Mouse (Mus musculus): ENCODE data around the gene Gm17606. TPM values are rescaled to one million over a fixed set of nuclear protein-coding genes. Genes with fewer than 3 reads are reported as not detected.
"Not testable (repeated sequence)": the region's sequence is repeated elsewhere in the genome, so short reads cannot be mapped to it uniquely, and the experiment has no call there.

Gm17606 gene
- polyA plus RNA-seq, 1 experiment: not detected

DNA sequence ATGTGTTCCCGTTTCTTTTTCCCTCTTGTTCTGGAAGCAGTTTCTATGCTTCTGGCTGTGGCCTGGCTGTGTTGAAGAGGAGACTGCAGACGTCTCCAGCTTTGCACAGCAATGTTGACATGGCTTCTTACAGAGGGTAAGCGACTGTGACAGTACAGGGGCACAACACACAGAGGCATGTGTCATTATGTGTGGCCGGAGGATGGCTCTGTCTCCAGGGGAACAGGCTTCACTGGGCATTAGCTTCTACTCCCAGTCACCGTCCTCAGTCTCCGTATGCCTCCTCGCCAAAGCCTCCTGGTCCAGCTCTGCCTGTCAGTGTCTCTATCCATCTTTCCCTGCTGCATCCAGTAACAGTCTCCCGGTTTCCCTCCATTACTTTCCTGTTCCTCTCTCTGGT is 33.5 kb upstream of the Gm17606 start:
- Histone ChIP-seq H3K79me2 (ENCODE audit: control insufficient read depth, insufficient read depth) (no peaks in the 10 kb centered on the region), H3K4me3 (no peak overlapping the region), H3K27me3 (ENCODE audit: control insufficient read depth, insufficient read depth, insufficient read length) (no peaks in the 10 kb centered on the region), H3K36me3 (ENCODE audit: control insufficient read depth, insufficient read depth) (peaks cover 5% of the 10 kb centered on the region), H3K4me2 (ENCODE audit: low read depth) (no peak overlapping the region), H3ac (ENCODE audit: control insufficient read depth, insufficient read length) (no peak overlapping the region)
- TF ChIP-seq USF1 (IDR thresholded peaks at IDR 0.05; ENCODE audit: low read depth): no peak
- TF ChIP-seq MYOD1 (IDR thresholded peaks at IDR 0.05; ENCODE audit: control insufficient read depth in 1 of 3, insufficient read length in 2 of 3, low read depth in 2 of 3): no peak
- no peak for TF ChIP-seq E2F4 (IDR thresholded peaks at IDR 0.05; ENCODE audit: insufficient read depth)
- TF ChIP-seq MAX (IDR thresholded peaks at IDR 0.05; ENCODE audit: low read depth): no peak
- TF ChIP-seq REST (IDR thresholded peaks at IDR 0.05; ENCODE audit: insufficient read depth, insufficient read length): no peak
- no peak for TF ChIP-seq POLR2A (IDR thresholded peaks at IDR 0.05; ENCODE audit: insufficient read length, low read depth)
- TF ChIP-seq SRF (IDR thresholded peaks at IDR 0.05; ENCODE audit: control insufficient read depth, insufficient read length, low read depth): no peak
- no peak for TF ChIP-seq CEBPB (IDR thresholded peaks at IDR 0.05; ENCODE audit: insufficient read depth, poor library complexity, severe bottlenecking)
- no peak for TF ChIP-seq TCF3 (IDR thresholded peaks at IDR 0.05; ENCODE audit: insufficient read length, low read depth)
- no peak for TF ChIP-seq TCF12 (IDR thresholded peaks at IDR 0.05; ENCODE audit: insufficient read depth, poor library complexity, severe bottlenecking)
- no peak for TF ChIP-seq MYOG (IDR thresholded peaks at IDR 0.05; ENCODE audit: control insufficient read depth in 1 of 3, insufficient read depth in 1 of 3, insufficient read length in 2 of 3, low read depth in 2 of 3)
- TF ChIP-seq POLR2AphosphoS2 (IDR thresholded peaks at IDR 0.05; ENCODE audit: insufficient read length, low read depth): no peak

DNA sequence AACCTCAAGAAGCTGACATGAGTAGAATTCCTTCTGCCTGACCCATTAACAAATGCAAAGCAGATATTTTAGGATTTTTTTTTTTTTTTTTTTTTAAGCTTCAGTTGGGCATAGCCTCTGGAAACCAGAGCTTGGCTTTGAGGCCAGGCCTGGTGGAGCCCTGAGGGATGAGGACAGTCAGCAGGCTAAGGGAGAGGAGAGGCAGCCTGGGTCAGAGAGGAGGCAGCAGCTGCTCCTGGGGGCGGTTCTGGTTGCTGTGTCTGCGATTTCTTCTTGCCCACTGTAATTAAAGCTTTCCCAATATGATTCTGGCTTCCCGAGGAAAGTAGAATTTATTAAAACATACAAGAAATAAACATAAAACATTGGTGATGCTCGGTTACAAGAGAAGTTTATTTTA is 31.5 kb upstream of the Gm17606 start:
- H3K4me3 ChIP-seq: no peak overlapping the region
- peaks cover 15% of the 10 kb centered on the region for H3K36me3 ChIP-seq (ENCODE audit: control insufficient read depth, insufficient read depth)
- no peak overlapping the region for H3K4me2 ChIP-seq (ENCODE audit: low read depth)
- no peak overlapping the region for H3ac ChIP-seq (ENCODE audit: control insufficient read depth, insufficient read length)
- H3K79me2 ChIP-seq (ENCODE audit: control insufficient read depth, insufficient read depth): no peaks in the 10 kb centered on the region
- no peaks in the 10 kb centered on the region for H3K27me3 ChIP-seq (ENCODE audit: control insufficient read depth, insufficient read depth, insufficient read length)
- TF ChIP-seq POLR2AphosphoS2 (IDR thresholded peaks at IDR 0.05; ENCODE audit: insufficient read length, low read depth) (no peak), USF1 (IDR thresholded peaks at IDR 0.05; ENCODE audit: low read depth) (no peak), MYOG (IDR thresholded peaks at IDR 0.05; ENCODE audit: control insufficient read depth in 1 of 3, insufficient read depth in 1 of 3, insufficient read length in 2 of 3, low read depth in 2 of 3) (peak in 2 of 3 experiments; percentile 41 to 75), MYOD1 (IDR thresholded peaks at IDR 0.05; ENCODE audit: control insufficient read depth in 1 of 3, insufficient read length in 2 of 3, low read depth in 2 of 3) (peak in 2 of 3 experiments; percentile 45 to 72)

DNA sequence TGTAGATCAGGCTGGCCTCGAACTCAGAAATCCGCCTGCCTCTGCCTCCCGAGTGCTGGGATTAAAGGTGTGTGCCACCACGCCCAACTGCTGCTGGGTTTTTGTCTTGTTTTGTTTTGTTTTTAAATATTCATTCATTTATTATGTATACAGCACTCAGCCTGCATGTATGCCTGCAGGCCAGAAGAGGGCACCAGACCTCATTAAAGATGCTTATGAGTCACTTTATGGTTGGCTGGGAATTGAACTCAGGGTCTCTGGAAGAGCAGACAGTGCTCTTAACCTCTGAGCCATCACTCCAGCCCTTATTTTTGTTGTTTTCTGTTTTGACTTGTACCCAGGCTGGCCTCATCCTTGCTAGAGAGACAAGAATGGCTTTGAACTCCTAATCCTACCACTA is 30.8 kb upstream of the Gm17606 start:
- Histone ChIP-seq H3K36me3 (ENCODE audit: control insufficient read depth, insufficient read depth) (peaks cover 15% of the 10 kb centered on the region), H3K4me2 (ENCODE audit: low read depth) (no peak overlapping the region), H3ac (ENCODE audit: control insufficient read depth, insufficient read length) (no peak overlapping the region), H3K79me2 (ENCODE audit: control insufficient read depth, insufficient read depth) (no peaks in the 10 kb centered on the region), H3K4me3 (no peak overlapping the region), H3K27me3 (ENCODE audit: control insufficient read depth, insufficient read depth, insufficient read length) (no peaks in the 10 kb centered on the region)
- TF ChIP-seq POLR2AphosphoS2 (IDR thresholded peaks at IDR 0.05; ENCODE audit: insufficient read length, low read depth): no peak
- TF ChIP-seq REST (IDR thresholded peaks at IDR 0.05; ENCODE audit: insufficient read depth, insufficient read length): no peak

DNA sequence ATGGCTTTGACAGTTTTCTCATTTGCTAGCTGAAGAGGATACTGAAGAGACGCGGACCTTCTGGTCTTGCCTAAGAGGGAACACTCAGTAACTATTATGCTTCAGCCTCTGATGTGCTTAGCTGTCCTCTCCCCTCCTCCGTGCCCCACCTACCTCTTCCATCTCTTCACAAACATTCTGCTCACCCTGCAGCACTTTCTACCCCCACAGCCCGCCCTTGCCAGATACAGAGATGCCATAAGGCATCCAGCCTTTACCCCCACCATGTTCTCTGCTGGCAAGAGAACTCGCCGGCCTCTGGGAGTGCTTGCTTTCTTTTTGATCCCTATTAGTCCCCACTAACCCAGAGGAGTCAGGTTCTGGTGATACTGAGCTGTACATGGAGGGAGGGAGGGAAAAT is 30.1 kb upstream of the Gm17606 start:
- H3K27me3 ChIP-seq (ENCODE audit: control insufficient read depth, insufficient read depth, insufficient read length): no peaks in the 10 kb centered on the region
- H3ac ChIP-seq (ENCODE audit: control insufficient read depth, insufficient read length): no peak overlapping the region
- H3K4me2 ChIP-seq (ENCODE audit: low read depth): no peak overlapping the region
- peaks cover 15% of the 10 kb centered on the region for H3K36me3 ChIP-seq (ENCODE audit: control insufficient read depth, insufficient read depth)
- H3K79me2 ChIP-seq (ENCODE audit: control insufficient read depth, insufficient read depth): peaks cover 3% of the 10 kb centered on the region
- TF ChIP-seq TCF3 (IDR thresholded peaks at IDR 0.05; ENCODE audit: insufficient read length, low read depth) (no peak), USF1 (IDR thresholded peaks at IDR 0.05; ENCODE audit: low read depth) (no peak), MYOG (IDR thresholded peaks at IDR 0.05; ENCODE audit: control insufficient read depth in 1 of 3, insufficient read depth in 1 of 3, insufficient read length in 2 of 3, low read depth in 2 of 3) (no peak)
- H3K4me3 ChIP-seq: no peak overlapping the region

DNA sequence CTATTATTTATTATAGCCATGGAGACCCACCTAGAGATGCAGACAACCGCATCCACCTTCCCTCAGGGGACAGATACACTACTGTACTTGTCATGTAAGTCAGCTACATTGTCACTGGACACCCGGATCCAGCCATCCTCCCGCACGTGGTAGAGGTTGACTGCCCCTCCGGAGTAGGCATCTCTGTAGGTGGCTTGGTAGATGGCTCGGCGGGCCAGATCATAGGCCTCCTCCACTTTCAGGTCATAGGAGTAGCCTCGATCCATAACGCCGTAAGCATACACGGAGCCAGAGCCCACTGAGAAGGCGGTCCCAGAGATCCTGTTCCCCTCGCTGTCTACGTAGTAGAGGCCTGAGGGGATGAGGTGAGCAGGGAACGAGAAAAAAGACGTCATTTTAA is 26.6 kb upstream of the Gm17606 start:
- H3K27me3 ChIP-seq (ENCODE audit: control insufficient read depth, insufficient read depth, insufficient read length); H3ac ChIP-seq (ENCODE audit: control insufficient read depth, insufficient read length); H3K4me3 ChIP-seq; H3K4me2 ChIP-seq (ENCODE audit: low read depth): not testable (repeated sequence)
- H3K36me3 ChIP-seq (ENCODE audit: control insufficient read depth, insufficient read depth): peaks cover 15% of the 10 kb centered on the region
- H3K79me2 ChIP-seq (ENCODE audit: control insufficient read depth, insufficient read depth): peaks cover 21% of the 10 kb centered on the region

DNA sequence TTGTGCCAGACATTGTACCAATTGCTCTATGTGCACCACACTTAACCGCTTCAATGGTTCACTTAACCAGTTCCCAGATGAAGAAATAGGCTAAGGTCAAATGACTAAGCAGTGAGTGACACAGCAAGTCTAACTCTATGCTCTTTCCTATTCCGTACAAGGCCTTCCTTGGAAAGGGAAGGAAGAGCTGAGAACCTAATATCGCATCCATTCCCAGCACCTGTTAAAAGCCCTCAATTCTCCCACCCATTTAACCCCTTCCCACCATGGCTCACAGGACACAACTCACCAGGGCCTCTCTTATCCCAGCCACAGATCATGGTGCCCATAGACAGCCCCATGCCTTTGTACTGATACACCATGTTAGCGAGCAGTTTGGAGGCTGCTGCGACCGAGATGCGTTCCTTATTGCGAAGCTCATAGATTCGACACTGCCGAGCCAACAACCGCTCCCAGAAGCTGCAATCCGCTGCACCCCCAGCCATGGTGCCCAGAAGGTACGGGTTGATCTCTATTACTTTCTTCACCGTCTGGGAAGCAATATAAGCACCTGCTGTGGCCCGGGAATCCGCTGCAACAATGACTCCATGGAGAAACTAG is 24.4 kb upstream of the Gm17606 start:
- H3K27me3 ChIP-seq (ENCODE audit: control insufficient read depth, insufficient read depth, insufficient read length): no peaks in the 10 kb centered on the region
- peak overlapping the region; percentile 65 for H3K4me2 ChIP-seq (ENCODE audit: low read depth)
- H3K79me2 ChIP-seq (ENCODE audit: control insufficient read depth, insufficient read depth): peaks cover 21% of the 10 kb centered on the region
- peaks cover 10% of the 10 kb centered on the region for H3K36me3 ChIP-seq (ENCODE audit: control insufficient read depth, insufficient read depth)
- H3ac ChIP-seq (ENCODE audit: control insufficient read depth, insufficient read length): no peak overlapping the region
- peak overlapping the region; percentile 58 for H3K4me3 ChIP-seq
- no peak for TF ChIP-seq MAX (IDR thresholded peaks at IDR 0.05; ENCODE audit: low read depth)
- no peak for TF ChIP-seq TCF3 (IDR thresholded peaks at IDR 0.05; ENCODE audit: insufficient read length, low read depth)
- no peak for TF ChIP-seq REST (IDR thresholded peaks at IDR 0.05; ENCODE audit: insufficient read depth, insufficient read length)
- TF ChIP-seq MYOG (IDR thresholded peaks at IDR 0.05; ENCODE audit: control insufficient read depth in 1 of 3, insufficient read depth in 1 of 3, insufficient read length in 2 of 3, low read depth in 2 of 3): no peak
- no peak for TF ChIP-seq TCF12 (IDR thresholded peaks at IDR 0.05; ENCODE audit: insufficient read depth, poor library complexity, severe bottlenecking)
- no peak for TF ChIP-seq USF1 (IDR thresholded peaks at IDR 0.05; ENCODE audit: low read depth)
- no peak for TF ChIP-seq CEBPB (IDR thresholded peaks at IDR 0.05; ENCODE audit: insufficient read depth, poor library complexity, severe bottlenecking)
- no peak for TF ChIP-seq SRF (IDR thresholded peaks at IDR 0.05; ENCODE audit: control insufficient read depth, insufficient read length, low read depth)
- TF ChIP-seq E2F4 (IDR thresholded peaks at IDR 0.05; ENCODE audit: insufficient read depth): no peak
- TF ChIP-seq POLR2A (IDR thresholded peaks at IDR 0.05; ENCODE audit: insufficient read length, low read depth): no peak
- no peak for TF ChIP-seq MYOD1 (IDR thresholded peaks at IDR 0.05; ENCODE audit: control insufficient read depth in 1 of 3, insufficient read length in 2 of 3, low read depth in 2 of 3)
- TF ChIP-seq POLR2AphosphoS2 (IDR thresholded peaks at IDR 0.05; ENCODE audit: insufficient read length, low read depth): no peak
